Mouse (Mus musculus) adipocyte (in vitro differentiated cells): ENCODE measurements at regions not wholly inside any gene's neighbourhood (a gene's known extent, or its start where the extent isn't known, plus 50 kb on each side); places are given as distances from the start of the nearest gene placed in this dataset.

Source experiments
- DNase-seq: peaks from one replicate; pipeline ENCODE4 v3.0.0-alpha.2; 2016; ENCODE audit warnings: low spot score

GRCm38 (mm10) chr14:76631181-76631580 is 74.5 kb upstream of the Serp2 start:
- DNase-seq: peak; percentile 35

GRCm38 (mm10) chr14:76629913-76630478 is 73.3 kb upstream of the Serp2 start:
- DNase-seq: peak; percentile 25

- DNase-seq: no peak
These were observed 71.6 kb upstream of the Serp2 start for GRCm38 (mm10) chr14:76628182-76628892.

GRCm38 (mm10) chr14:76625589-76626368 is 69.1 kb upstream of the Serp2 start:
- no peak for DNase-seq

GRCm38 (mm10) chr14:76624626-76625378 is 68.1 kb upstream of the Serp2 start:
- DNase-seq: no peak

- no peak for DNase-seq
These were observed 66.8 kb upstream of the Serp2 start for GRCm38 (mm10) chr14:76623371-76623988.

- no peak for DNase-seq
These were observed 66.1 kb upstream of the Serp2 start for GRCm38 (mm10) chr14:76622634-76623291.

GRCm38 (mm10) chr14:76619038-76619409 is 62.3 kb upstream of the Serp2 start:
- DNase-seq: peak; percentile 11

GRCm38 (mm10) chr14:76618331-76619037 is 61.8 kb upstream of the Serp2 start:
- DNase-seq: no peak

- no peak for DNase-seq
These were observed 61.2 kb upstream of the Serp2 start for GRCm38 (mm10) chr14:76617889-76618288.

- no peak for DNase-seq
These were observed 60.8 kb upstream of the Serp2 start for GRCm38 (mm10) chr14:76617447-76617846.

GRCm38 (mm10) chr14:76616367-76616683 is 59.6 kb upstream of the Serp2 start:
- DNase-seq: no peak

GRCm38 (mm10) chr14:76615603-76616366 is 59.1 kb upstream of the Serp2 start:
- no peak for DNase-seq

GRCm38 (mm10) chr14:76615182-76615581 is 58.5 kb upstream of the Serp2 start:
- DNase-seq: no peak

- DNase-seq: no peak
These were observed 58.0 kb upstream of the Serp2 start for GRCm38 (mm10) chr14:76614682-76615081.

GRCm38 (mm10) chr14:76613604-76614003 is 56.9 kb upstream of the Serp2 start:
- no peak for DNase-seq

GRCm38 (mm10) chr14:76610429-76611378 is 54.0 kb upstream of the Serp2 start:
- DNase-seq: no peak
